18 mouse cellular contexts compared by ENCODE assay signal in the genomic region with DNA sequence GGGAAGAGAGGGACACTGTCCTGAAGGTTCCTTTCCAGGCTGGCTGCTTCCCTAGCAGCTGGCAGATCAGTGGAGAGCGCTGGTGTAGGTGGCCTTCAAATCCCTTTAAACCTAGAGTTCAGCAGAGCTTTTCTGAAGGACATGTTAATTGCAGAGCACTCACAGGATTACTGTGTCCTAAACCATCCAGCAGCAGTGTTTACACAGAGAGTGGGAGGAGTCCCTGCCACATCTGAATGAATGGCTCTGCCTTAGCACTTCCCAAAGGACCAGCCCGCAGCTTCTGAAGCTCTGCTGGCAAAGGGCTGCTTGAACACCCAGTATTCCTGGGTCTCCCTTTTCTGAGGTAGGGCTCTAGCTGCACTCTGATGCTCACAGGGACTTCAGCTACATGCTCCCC. TPM values are rescaled to one million over a fixed set of nuclear protein-coding genes. Genes with fewer than 3 reads are reported as not detected.
DNase-seq lines count a peak whose midpoint lies in the region; ATAC-seq and TF ChIP-seq lines count a peak whose summit lies in the region.
"Had no signal": no experiment of that assay in that cellular context is flagged by ENCODE, and none has a peak within 500 bp of the region (broad histone marks: within the 10 kb centered on the region; RNA-seq: fewer than 3 reads in every experiment).

No protein-coding gene starts in this region.

- H3K27me3 ChIP-seq in intestine, embryonic 14.5 days (replicated peaks; ENCODE audit: control insufficient read depth, insufficient read depth, low read length), result no peaks in the 10 kb centered on the region
- H3K27me3 ChIP-seq in intestine, postnatal 0 days (replicated peaks; ENCODE audit: control insufficient read depth, insufficient read depth, low read length), result no peaks in the 10 kb centered on the region
- H3K27me3 ChIP-seq: liver, embryonic 13.5 days had no signal

- TF ChIP-seq CTCF in intestine, postnatal 0 days (IDR thresholded peaks at IDR 0.05; ENCODE audit: low read depth), result no peak

- H3K27ac ChIP-seq in intestine, embryonic 14.5 days (ENCODE audit: low read depth), result no peak overlapping the region
- no peak overlapping the region for H3K27ac ChIP-seq in intestine, postnatal 0 days (ENCODE audit: low read depth, low read length)
- H3K27ac ChIP-seq: liver, embryonic 13.5 days had no signal

- H3K9ac ChIP-seq in intestine, embryonic 14.5 days (ENCODE audit: low read length), result no peak overlapping the region
- no peak overlapping the region for H3K9ac ChIP-seq in intestine, postnatal 0 days (ENCODE audit: low read depth, low read length)
- H3K9ac ChIP-seq: liver, embryonic 13.5 days had no signal

- H3K4me3 ChIP-seq in intestine, embryonic 14.5 days (ENCODE audit: low read depth, low read length), result no peak overlapping the region
- no peak overlapping the region for H3K4me3 ChIP-seq in intestine, postnatal 0 days (ENCODE audit: low read depth, low read length)
- H3K4me3 ChIP-seq: liver, embryonic 13.5 days had no signal

- no peaks in the 10 kb centered on the region for H3K4me1 ChIP-seq in intestine, embryonic 14.5 days (replicated peaks; ENCODE audit: control insufficient read depth, insufficient read depth, low read length)
- no peaks in the 10 kb centered on the region for H3K4me1 ChIP-seq in intestine, postnatal 0 days (replicated peaks; ENCODE audit: control insufficient read depth, insufficient read depth, low read length)
- H3K4me1 ChIP-seq: liver, embryonic 13.5 days had no signal

- H3K4me2 ChIP-seq in intestine, embryonic 14.5 days (ENCODE audit: low read length), result no peak overlapping the region
- H3K4me2 ChIP-seq in intestine, postnatal 0 days (replicated peaks; ENCODE audit: low read depth), result no peak overlapping the region
- H3K4me2 ChIP-seq: liver, embryonic 13.5 days had no signal

- DNase-seq in cerebellum, adult 9-10 months, result peak; percentile 5
- DNase-seq in cerebellum, postnatal 25 days, result no peak
- no peak for DNase-seq in intestine, embryonic 14.5 days (ENCODE audit: low spot score)
- DNase-seq in retina, postnatal 1 day, result peak; percentile 26
- DNase-seq in retina, embryonic 14.5 days (ENCODE audit: low spot score), result no peak
- no peak for DNase-seq in spleen, adult 12 weeks (ENCODE audit: low spot score)
- no peak for DNase-seq in gastrocnemius, postnatal 4 days (ENCODE audit: low spot score in 2 of 2)
- DNase-seq: cerebellum, postnatal 10 days; gastrocnemius, postnatal 14 days; heart, postnatal 36 days; layer of hippocampus, adult 9-11 months; left cerebral cortex, postnatal 4 days; liver, embryonic 13.5 days; lung, postnatal 14 days; right cerebral cortex, postnatal 25 days; thymus, postnatal 36 days had no signal

- H3K36me3 ChIP-seq in intestine, embryonic 14.5 days (ENCODE audit: control insufficient read depth, insufficient read depth, low read length), result no peaks in the 10 kb centered on the region
- H3K36me3 ChIP-seq in intestine, postnatal 0 days (ENCODE audit: control insufficient read depth, insufficient read depth), result no peaks in the 10 kb centered on the region
- H3K36me3 ChIP-seq: liver, embryonic 13.5 days had no signal

- peak; percentile 83; the same call in 1 of the 2 replicates for ATAC-seq in intestine, embryonic 14.5 days (replicated peaks; ENCODE audit: low FRiP score, low TSS enrichment, low read depth)
- ATAC-seq in intestine, postnatal 0 days, result no peak
- ATAC-seq: inflammation-experienced regulatory T-cells, adult 6 months had no signal

- H3K9me3 ChIP-seq in intestine, embryonic 14.5 days (ENCODE audit: control insufficient read depth, low read length), result no peaks in the 10 kb centered on the region
- no peaks in the 10 kb centered on the region for H3K9me3 ChIP-seq in intestine, postnatal 0 days (ENCODE audit: control insufficient read depth)
- H3K9me3 ChIP-seq: liver, embryonic 13.5 days had no signal

- WGBS in intestine, embryonic 14.5 days, result 8% methylated on average over 2 of the region's 2 CpGs
- 12% methylated on average over 2 of the region's 2 CpGs for WGBS in intestine, postnatal 0 days

RNA-seq across cellular contexts. Expression of gene Cyb5r4, which starts 56.1 kb away (rescaled TPM):
- polyA plus RNA-seq in intestine, embryonic 14.5 days (2014; fragmentation: Nextera tagmentation; extraction: Ambion mirVana), result 49.7 and 52.9 TPM in 2 replicates
- 56.4 and 61.4 TPM in 2 replicates for polyA plus RNA-seq in intestine, postnatal 0 days (2015; fragmentation: Nextera tagmentation; extraction: Ambion mirVana)
- total RNA-seq in gastrocnemius, postnatal 4 days (2021), result 10 to 100 TPM; 23.0 to 23.7 TPM

Comparison
In these comparisons a context has a peak if more than half of its experiments do, and no peak if none do; other contexts are left out.
1. DNase-seq: peak in cerebellum, adult 9-10 months (single experiment) and retina, postnatal 1 day (single experiment); none in cerebellum, postnatal 25 days (0 of 2), intestine, embryonic 14.5 days (single experiment), retina, embryonic 14.5 days (single experiment), spleen, adult 12 weeks (single experiment) and gastrocnemius, postnatal 4 days (0 of 2).